Mouse (Mus musculus) monocyte, adult 59 days (primary cell): Measurements from ENCODE around the gene Ldlrad1. TPM values are rescaled to one million over a fixed set of nuclear protein-coding genes. Genes with fewer than 3 reads are reported as not detected.

Experiments used
- total RNA-seq, 2 experiments: library from RNA; stranded (reverse); gene quantifications; one replicate each; pipeline ENCODE4 v1.2.4; 2023

Ldlrad1 gene
- not detected for total RNA-seq

GRCm38 (mm10) chr4:107208880-107209279, at the start of gene Ldlrad1:
Gene Ldlrad1 (plus strand): TSS chr4:107209180.

GRCm38 (mm10) chr4:107178182-107178829, 30.7 kb upstream of the Ldlrad1 start, which contains the start of gene Tmem59:
Gene Tmem59 (plus strand): TSS chr4:107178399.

GRCm38 (mm10) chr4:107178830-107179490, 30.0 kb upstream of the Ldlrad1 start, which contains the start of gene Tceanc2:
Gene Tceanc2 (minus strand): TSS chr4:107179116.

GRCm38 (mm10) chr4:107253125-107254091, 44.4 kb downstream of the Ldlrad1 start, which contains the start of the genes Lrrc42 and Hspb11:
Gene Lrrc42 (minus strand): TSS chr4:107253532.
Gene Hspb11 (plus strand): TSS chr4:107253593.

Other genes with a start within 250 kb of the Ldlrad1 start
- 10 to 100 TPM; 37.5 to 40.3 TPM for gene Mrpl37, start 142.3 kb upstream of the Ldlrad1 start, total RNA-seq
- gene Cyb5rl, start 142.2 kb upstream of the Ldlrad1 start, total RNA-seq, result 1 to 10 TPM; 6.3 to 6.4 TPM
- gene Cdcp2, start 112.3 kb upstream of the Ldlrad1 start, total RNA-seq, result not detected
- gene Tmem59, start 30.8 kb upstream of the Ldlrad1 start, total RNA-seq, result 100 to 1,000 TPM; 146 to 157 TPM
- gene Tceanc2, start 30.1 kb upstream of the Ldlrad1 start, total RNA-seq, result 10 to 100 TPM; 50.4 to 50.5 TPM
- 10 to 100 TPM; 16.9 to 17.0 TPM for gene Lrrc42, start 44.4 kb downstream of the Ldlrad1 start, total RNA-seq
- 10 to 100 TPM; 14.1 to 15.1 TPM for gene Hspb11, start 44.4 kb downstream of the Ldlrad1 start, total RNA-seq
- gene Dio1, start 98.0 kb downstream of the Ldlrad1 start, total RNA-seq, result not detected
- 10 to 100 TPM; 54.2 to 55.0 TPM for gene Yipf1, start 105.2 kb downstream of the Ldlrad1 start, total RNA-seq
- 1 to 10 TPM; 3.0 to 4.4 TPM for gene Ndc1, start 158.6 kb downstream of the Ldlrad1 start, total RNA-seq
- 1 to 10 TPM in 1 of 2 experiments, under 1 TPM in 1; 0.43 to 1.6 TPM for gene Glis1, start 225.4 kb downstream of the Ldlrad1 start, total RNA-seq